Mouse (Mus musculus) spleen, adult 12 weeks (tissue): Measurements from ENCODE around the gene Spock2.

ENCODE experiments used
- DNase-seq: peaks from one replicate; pipeline ENCODE4 v3.0.0; 2022; ENCODE audit warnings: low spot score

The Spock2 gene

GRCm38 (mm10) chr10:60106146-60106530 is at the start of gene Spock2:
TSS of gene Spock2 (plus strand) at chr10:60106219.
- no peak for DNase-seq

GRCm38 (mm10) chr10:60062173-60062572 is 43.8 kb upstream of the Spock2 start:
- DNase-seq: no peak

GRCm38 (mm10) chr10:60062931-60063330 is 43.1 kb upstream of the Spock2 start:
- DNase-seq: no peak

- DNase-seq: peak; percentile 7
Measured at GRCm38 (mm10) chr10:60066524-60066923, 39.5 kb upstream of the Spock2 start.

GRCm38 (mm10) chr10:60075159-60075558 is 30.9 kb upstream of the Spock2 start:
- DNase-seq: no peak

GRCm38 (mm10) chr10:60077226-60077625 is 28.8 kb upstream of the Spock2 start:
- DNase-seq: no peak

GRCm38 (mm10) chr10:60077736-60078560 is 28.1 kb upstream of the Spock2 start:
- peak; percentile 41 for DNase-seq

GRCm38 (mm10) chr10:60078561-60078917 is 27.5 kb upstream of the Spock2 start:
- DNase-seq: peak; percentile 72

- peak; percentile 11 for DNase-seq
Measured at GRCm38 (mm10) chr10:60080171-60080570, 25.8 kb upstream of the Spock2 start.

GRCm38 (mm10) chr10:60080601-60080981 is 25.4 kb upstream of the Spock2 start:
- no peak for DNase-seq

- peak; percentile 21 for DNase-seq
Measured at GRCm38 (mm10) chr10:60080982-60081825, 24.8 kb upstream of the Spock2 start.

GRCm38 (mm10) chr10:60081905-60082304 is 24.1 kb upstream of the Spock2 start:
- no peak for DNase-seq

GRCm38 (mm10) chr10:60084065-60084464 is 22.0 kb upstream of the Spock2 start:
- no peak for DNase-seq

- no peak for DNase-seq
Measured at GRCm38 (mm10) chr10:60092311-60092710, 13.7 kb upstream of the Spock2 start.

GRCm38 (mm10) chr10:60093751-60094150 is 12.3 kb upstream of the Spock2 start:
- DNase-seq: no peak

- DNase-seq: no peak
Measured at GRCm38 (mm10) chr10:60095558-60095957, 10.5 kb upstream of the Spock2 start.

GRCm38 (mm10) chr10:60096302-60096701 is 9.7 kb upstream of the Spock2 start:
- DNase-seq: no peak

- DNase-seq: no peak
Measured at GRCm38 (mm10) chr10:60097146-60097545, 8.9 kb upstream of the Spock2 start.

- no peak for DNase-seq
Measured at GRCm38 (mm10) chr10:60097774-60098173, 8.2 kb upstream of the Spock2 start.

GRCm38 (mm10) chr10:60105391-60106145 is 451 bp upstream of the Spock2 start:
- DNase-seq: no peak

- DNase-seq: no peak
Measured at GRCm38 (mm10) chr10:60106531-60107186, 640 bp downstream of the Spock2 start.

- DNase-seq: no peak
Measured at GRCm38 (mm10) chr10:60107448-60107847, 1.4 kb downstream of the Spock2 start.
